Mouse (Mus musculus) olfactory bulb, adult 2 months (tissue): Measurements from ENCODE around the gene Ndufa12.

ENCODE experiments used
- CTCF ChIP-seq: fragments of 200-500 bp; IDR thresholded peaks from 2 replicates; pipeline ENCODE4 v1.5.1; 2012; ENCODE audit warnings: low read depth, mild to moderate bottlenecking, low read length, moderate library complexity; ENCODE audit not compliant: insufficient read depth
- POLR2A ChIP-seq: fragments of 200-500 bp; IDR thresholded peaks from 2 replicates; pipeline ENCODE4 v1.6.1; 2012; ENCODE audit warnings: mild to moderate bottlenecking, low read depth, low read length, moderate library complexity; ENCODE audit not compliant: insufficient read depth

DNA sequence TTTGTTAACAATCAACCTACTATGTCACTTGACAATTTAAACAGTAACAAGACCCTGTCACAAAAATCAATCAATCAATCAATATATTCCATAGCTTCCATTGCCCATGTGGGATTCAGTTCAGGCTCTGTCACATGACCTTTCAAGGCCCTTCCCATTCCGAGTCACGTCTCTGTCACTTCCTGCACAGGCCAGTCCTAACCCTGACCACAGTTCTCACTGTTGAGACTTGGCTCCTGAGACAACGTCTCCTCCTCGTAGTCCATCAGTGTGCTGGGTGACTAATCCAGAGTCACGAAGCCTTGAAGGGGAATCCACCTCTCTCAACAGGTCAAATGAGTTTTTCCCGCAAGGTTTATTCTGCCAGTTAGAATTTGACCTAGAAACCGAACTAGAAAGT lies 23.9 kb upstream of the Ndufa12 start:
- TF ChIP-seq CTCF (no peak), POLR2A (no peak)
